Mouse (Mus musculus) cerebellum, adult 2 months (tissue): ENCODE measurements around the gene Tmprss6. TPM values are rescaled to one million over a fixed set of nuclear protein-coding genes. Genes with fewer than 3 reads are reported as not detected.

Source experiments
- DNase-seq, 2 experiments: peaks; one replicate each; pipeline ENCODE4 v3.0.0; 2021
- H3K27ac ChIP-seq: fragments of 200-500 bp; 2 replicates; pipeline ENCODE4 v1.5.1; 2012; ENCODE audit warnings: low read length, control low read depth, inconsistent platforms; ENCODE audit not compliant: insufficient read depth
- H3K27me3 ChIP-seq: fragments of 200-500 bp; 2 replicates; pipeline ENCODE4 v1.6.1; 2012; ENCODE audit warnings: inconsistent platforms, mild to moderate bottlenecking, low read length, moderate library complexity; ENCODE audit not compliant: control insufficient read depth, insufficient read depth
- H3K4me1 ChIP-seq: fragments of 200-500 bp; 2 replicates; pipeline ENCODE4 v1.6.1; 2011; ENCODE audit warnings: low read length; ENCODE audit not compliant: control insufficient read depth, insufficient read depth
- H3K4me3 ChIP-seq: fragments of 200-500 bp; replicated peaks from 2 replicates; pipeline ENCODE3; 2011; ENCODE audit warnings: mild to moderate bottlenecking, low read depth, low read length, control low read depth; ENCODE audit not compliant: insufficient read depth
- CTCF ChIP-seq: fragments of 200-500 bp; IDR thresholded peaks from 2 replicates; pipeline ENCODE4 v1.5.1; 2011; ENCODE audit warnings: low read depth, mild to moderate bottlenecking, control low read depth, low read length, moderate library complexity, borderline replicate concordance; ENCODE audit not compliant: insufficient read depth
- POLR2A ChIP-seq: fragments of 200-500 bp; IDR thresholded peaks from 2 replicates; pipeline ENCODE4 v1.6.1; 2011; ENCODE audit warnings: low read length, control low read depth, borderline replicate concordance; ENCODE audit not compliant: insufficient read depth
- WGBS: fragments of 180-500 bp; shearing (Covaris S2); methylation state at CpG from one replicate; pipeline ENCODE4 v1.1.7; 2018; 5-methylcytosine and 5-hydroxymethylcytosine counted together
- polyA plus RNA-seq: library from polyadenylated mRNA; depleted of rRNA; stranded (reverse); fragments of >200 nt; gene quantifications from 2 replicates; pipeline ENCODE4 v1.2.3, GENCODE M21; 2012

Gene Tmprss6
- polyA plus RNA-seq, 1 experiment = 0.08 TPM

DNA sequence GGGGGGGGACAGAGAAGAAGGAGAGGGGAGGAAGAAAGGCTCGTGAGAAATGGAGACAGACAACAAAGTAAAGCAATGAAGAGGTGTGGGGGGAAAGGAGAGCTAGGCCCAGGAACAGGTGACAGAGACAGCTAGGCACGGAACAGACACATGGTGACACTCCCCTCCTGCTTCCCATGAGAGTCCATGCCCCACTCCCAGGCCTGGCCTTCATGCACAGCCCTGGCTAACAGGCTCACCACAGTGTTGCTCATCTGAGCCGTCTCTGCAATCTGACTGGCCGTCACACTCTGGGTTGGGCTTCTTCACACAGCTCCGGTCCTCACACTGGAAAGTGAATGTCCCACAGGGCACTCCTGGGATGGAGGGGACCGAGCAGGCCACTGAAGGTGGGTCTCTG lies 24.6 kb downstream of the Tmprss6 start:
- 50% methylated on average over 6 of the region's 6 CpGs for WGBS
- no peak overlapping the region for H3K4me3 ChIP-seq
- TF ChIP-seq POLR2A (no peak), CTCF (no peak)
- H3K27ac ChIP-seq = no peak overlapping the region
- H3K27me3 ChIP-seq = no peaks in the 10 kb centered on the region
- DNase-seq = no peak
- peaks cover 10% of the 10 kb centered on the region for H3K4me1 ChIP-seq

DNA sequence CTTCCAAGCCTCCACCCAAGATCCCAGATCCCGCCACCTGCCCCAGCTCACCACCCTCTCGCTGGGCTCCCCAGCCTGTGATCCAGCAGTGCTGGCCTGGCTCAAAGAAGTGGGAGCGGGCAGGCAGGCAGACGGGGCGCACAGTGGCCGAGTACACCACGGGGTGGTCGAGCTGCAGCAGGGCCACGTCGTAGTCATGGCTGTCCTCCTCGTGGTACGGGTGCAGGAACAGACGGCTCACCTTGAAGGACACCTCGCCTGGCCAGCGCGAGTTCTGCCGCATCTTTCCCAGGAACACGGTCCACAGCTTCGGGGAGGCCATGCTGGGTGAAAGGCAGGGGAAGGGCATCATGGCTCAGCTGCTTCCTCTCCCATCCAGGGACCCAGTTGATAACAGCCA lies 26.2 kb downstream of the Tmprss6 start:
- H3K4me1 ChIP-seq = peaks cover 20% of the 10 kb centered on the region
- TF ChIP-seq POLR2A (no peak), CTCF (no peak)
- 87% methylated on average over 19 of the region's 19 CpGs for WGBS
- no peak overlapping the region for H3K4me3 ChIP-seq
- H3K27me3 ChIP-seq = no peaks in the 10 kb centered on the region
- no peak overlapping the region for H3K27ac ChIP-seq
- DNase-seq = no peak

DNA sequence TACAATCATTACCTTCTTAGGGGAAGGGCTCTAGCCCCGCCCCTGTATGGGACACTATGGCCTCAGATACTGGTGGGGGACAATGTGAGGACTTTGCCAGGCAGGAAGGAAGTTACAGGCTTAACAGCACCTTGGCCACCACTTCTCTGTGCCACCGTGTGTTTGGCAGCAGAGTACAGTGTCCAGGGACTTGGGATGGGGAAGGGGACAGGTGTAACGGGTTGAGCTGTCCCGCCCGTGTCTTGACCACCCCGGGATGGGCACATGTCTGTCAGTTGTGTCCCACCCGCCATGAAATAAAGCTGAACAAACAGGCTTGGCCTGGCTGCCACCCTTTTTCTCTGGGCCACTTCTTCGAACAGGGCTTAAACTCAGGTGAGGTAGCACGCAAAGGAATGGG lies 29.5 kb downstream of the Tmprss6 start:
- Histone ChIP-seq H3K27me3 (no peaks in the 10 kb centered on the region), H3K4me1 (peaks cover 34% of the 10 kb centered on the region), H3K27ac (no peak overlapping the region), H3K4me3 (no peak overlapping the region)
- no peak for DNase-seq
- TF ChIP-seq POLR2A (no peak), CTCF (no peak)
- WGBS = 82% methylated on average over 9 of the region's 9 CpGs

DNA sequence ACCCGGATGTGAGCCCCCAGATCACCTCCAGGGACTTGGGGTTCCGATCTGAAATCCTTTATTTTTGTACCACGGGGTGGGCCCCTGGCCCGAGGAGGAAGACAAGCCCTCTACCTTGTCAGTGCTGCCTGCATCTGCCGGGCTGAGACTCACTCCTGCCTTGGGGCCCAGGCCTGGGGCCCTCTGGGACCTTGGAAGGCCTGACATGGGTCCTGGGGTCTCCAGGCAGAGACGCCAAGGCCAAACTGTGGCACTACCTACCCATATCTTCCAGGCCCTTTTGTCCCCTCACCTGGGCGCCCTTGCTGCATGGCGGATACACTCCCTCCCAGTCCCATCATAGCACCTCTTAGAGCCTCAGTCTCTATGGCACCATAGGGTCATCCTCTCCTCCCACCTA lies 29.9 kb downstream of the Tmprss6 start:
- H3K4me1 ChIP-seq = peaks cover 34% of the 10 kb centered on the region
- no peak for TF ChIP-seq POLR2A
- no peak for TF ChIP-seq CTCF
- WGBS = 71% methylated on average over 8 of the region's 8 CpGs
- H3K27ac ChIP-seq = no peak overlapping the region
- DNase-seq = no peak
- no peaks in the 10 kb centered on the region for H3K27me3 ChIP-seq
- no peak overlapping the region for H3K4me3 ChIP-seq

DNA sequence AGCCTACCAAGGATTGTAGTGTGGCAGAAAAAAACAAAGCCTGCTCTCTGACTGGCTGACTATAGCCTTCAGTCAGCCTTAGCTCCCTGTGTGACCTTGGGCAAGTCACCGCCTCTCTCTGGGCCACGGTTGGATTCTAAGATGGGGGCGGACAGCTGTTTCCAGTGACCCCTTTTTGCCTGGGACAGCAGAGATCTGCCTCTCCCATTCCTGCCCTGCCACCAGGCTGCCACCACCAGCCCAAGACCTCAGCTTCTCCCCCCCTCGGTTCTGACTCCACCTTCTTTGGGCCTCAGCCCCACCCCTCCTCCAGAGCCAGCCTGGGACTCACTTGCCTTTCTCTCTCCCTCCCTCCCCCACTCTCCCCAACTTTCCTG lies 30.4 kb downstream of the Tmprss6 start:
- WGBS = 57% methylated on average over 4 of the region's 4 CpGs
- peak in 1 of 2 experiments; percentile 39 for DNase-seq
- H3K4me1 ChIP-seq = peaks cover 34% of the 10 kb centered on the region
- no peak overlapping the region for H3K27ac ChIP-seq
- H3K4me3 ChIP-seq = no peak overlapping the region
- TF ChIP-seq CTCF (no peak), POLR2A (no peak)
- no peaks in the 10 kb centered on the region for H3K27me3 ChIP-seq

DNA sequence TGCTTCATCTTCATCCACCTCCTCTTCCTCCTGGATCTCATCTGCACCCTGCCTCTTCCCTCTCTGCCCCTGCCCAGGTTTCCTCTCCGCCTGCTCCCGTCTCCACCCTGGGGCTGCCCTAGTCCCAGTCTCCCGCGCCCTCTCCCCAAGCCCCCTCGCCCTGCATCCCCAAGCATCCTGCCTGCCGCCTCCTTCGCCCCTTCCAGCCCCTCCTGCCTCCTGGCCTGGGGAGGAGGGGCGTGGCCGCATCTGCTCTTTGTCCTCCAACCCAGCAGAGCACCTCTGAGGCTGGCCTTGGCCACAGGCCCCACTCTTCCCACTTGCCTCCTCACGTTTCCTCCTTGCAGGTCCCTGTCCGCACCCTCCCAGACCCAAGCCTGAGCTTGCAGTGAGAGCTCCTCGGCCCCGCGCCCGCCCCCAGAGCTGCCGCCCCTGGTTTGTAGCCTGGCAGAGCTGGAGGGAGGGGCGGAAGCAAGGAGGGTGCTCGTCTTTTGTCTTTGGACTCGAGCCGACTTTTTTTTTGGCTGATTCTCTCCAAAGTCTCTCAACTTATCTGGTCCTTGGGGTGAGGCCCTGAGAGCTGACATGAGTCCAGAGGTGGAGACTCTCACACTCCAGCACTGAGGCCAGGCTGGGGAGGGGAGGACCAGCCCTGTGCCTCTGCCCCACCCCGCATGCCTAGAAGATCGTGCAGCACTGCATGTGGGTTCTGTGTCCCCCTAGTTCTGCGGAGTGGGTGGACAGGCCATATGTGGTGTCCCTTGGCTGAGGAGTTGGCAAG lies 31.0 kb downstream of the Tmprss6 start:
- peak overlapping the region; percentile 70 for H3K27ac ChIP-seq
- no peak for TF ChIP-seq CTCF
- TF ChIP-seq POLR2A = no peak
- 27% methylated on average over 23 of the region's 23 CpGs for WGBS
- peak in 1 of 2 experiments; percentile 54 for DNase-seq
- H3K27me3 ChIP-seq = no peaks in the 10 kb centered on the region
- peaks cover 34% of the 10 kb centered on the region for H3K4me1 ChIP-seq
- peak overlapping the region; percentile 54 for H3K4me3 ChIP-seq

DNA sequence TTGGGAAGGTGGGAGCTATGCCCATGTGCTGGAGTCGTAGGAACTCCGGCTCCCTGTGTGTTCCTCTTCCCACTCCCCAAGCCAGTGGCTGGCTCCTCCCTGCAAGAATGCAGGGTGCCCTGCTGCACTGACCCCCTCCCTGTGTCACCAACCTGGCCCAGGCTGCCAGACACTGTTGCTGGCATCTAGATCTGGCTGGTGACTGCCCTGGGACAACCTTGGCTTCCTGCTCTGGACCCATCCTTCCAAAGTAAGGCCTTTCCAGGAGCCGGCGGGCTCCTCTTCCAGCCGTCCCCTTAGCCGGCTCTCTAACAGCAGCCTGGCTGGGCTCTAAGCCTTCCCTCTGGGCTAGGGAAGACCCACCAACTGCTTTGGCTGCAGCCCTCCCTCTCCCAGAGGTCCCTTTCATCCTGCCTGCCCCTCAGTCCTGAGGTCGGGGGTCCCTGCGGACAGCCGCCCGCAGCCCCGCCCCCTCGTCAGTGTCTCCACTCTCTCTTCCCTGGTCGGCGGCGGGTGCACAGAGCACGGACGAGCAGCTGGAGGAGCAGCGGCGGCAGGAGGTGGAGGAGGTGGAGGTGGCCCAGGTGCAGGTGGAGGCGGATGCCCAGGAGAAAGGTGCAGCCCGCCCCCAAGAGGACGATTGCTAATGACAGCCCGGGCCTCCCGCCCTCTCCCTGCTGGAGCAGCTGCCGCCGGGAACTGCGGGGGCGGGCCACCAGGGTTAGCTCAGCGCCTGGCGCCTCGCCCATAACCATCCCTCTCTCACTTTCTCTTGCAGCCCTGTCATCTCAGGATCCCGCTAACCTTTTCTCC lies 31.8 kb downstream of the Tmprss6 start:
- peak overlapping the region; percentile 54 for H3K4me3 ChIP-seq
- WGBS = 6% methylated on average over 32 of the region's 32 CpGs
- TF ChIP-seq POLR2A = no peak
- peak; percentile 16; the same call in 1 of the 2 replicates for TF ChIP-seq CTCF
- peak; percentile 93 to 95 for DNase-seq
- H3K27ac ChIP-seq = peak overlapping the region; percentile 75
- no peaks in the 10 kb centered on the region for H3K27me3 ChIP-seq
- peaks cover 34% of the 10 kb centered on the region for H3K4me1 ChIP-seq
